Mouse (Mus musculus): Measurements from ENCODE around the gene Gla. TPM values are rescaled to one million over a fixed set of nuclear protein-coding genes. Genes with fewer than 3 reads are reported as not detected.
"Not testable (repeated sequence)": the region's sequence is repeated elsewhere in the genome, so short reads cannot be mapped to it uniquely, and the experiment has no call there.

Gla gene
- total and polyA plus RNA-seq, 3 experiments: 0.84 to 1.7 (median 1.7) TPM

GRCm38 (mm10) chrX:134547330-134547729, 53.6 kb downstream of the Gla start:
- Histone ChIP-seq H3K4me3 (no peak overlapping the region), H3K36me3 (ENCODE audit: control insufficient read depth, insufficient read depth, low read length) (no peaks in the 10 kb centered on the region), H3K79me2 (replicated peaks; ENCODE audit: control insufficient read depth, insufficient read depth, low read length) (no peaks in the 10 kb centered on the region), H3K27me3 (ENCODE audit: control insufficient read depth, insufficient read depth, low read length) (no peaks in the 10 kb centered on the region), H3K27ac (no peak overlapping the region), H3K9ac (ENCODE audit: low read depth, low read length) (no peak overlapping the region), H3K4me1 (ENCODE audit: control insufficient read depth, insufficient read depth, low read length) (no peaks in the 10 kb centered on the region)
- 73% methylated on average over 4 of the region's 4 CpGs for WGBS
- no peak for DNase-seq
- TF ChIP-seq EP300 (IDR thresholded peaks at IDR 0.05; ENCODE audit: insufficient read depth, low read depth, low read length): no peak
- no peak for TF ChIP-seq POLR2A (IDR thresholded peaks at IDR 0.05; ENCODE audit: insufficient read depth, low read depth, low read length)
- no peak for TF ChIP-seq CTCF (IDR thresholded peaks at IDR 0.05)
- intact Hi-C loops (cut with DNase I): no loop called here

- H3K27ac ChIP-seq: peak overlapping the region; percentile 92
- H3K4me3 ChIP-seq: peak overlapping the region; percentile 58
- H3K79me2 ChIP-seq (replicated peaks; ENCODE audit: control insufficient read depth, insufficient read depth, low read length): no peaks in the 10 kb centered on the region
- intact Hi-C loops (cut with DNase I): loop anchor here (5.0 kb wide), 2 partner anchors 45 to 235 kb away; partner anchors contain the start of genes Cenpi and Rpl36a
- H3K4me1 ChIP-seq (ENCODE audit: control insufficient read depth, insufficient read depth, low read length): no peaks in the 10 kb centered on the region
- TF ChIP-seq POLR2A (IDR thresholded peaks at IDR 0.05; ENCODE audit: insufficient read depth, low read depth, low read length) (no peak), CTCF (IDR thresholded peaks at IDR 0.05) (no peak), EP300 (IDR thresholded peaks at IDR 0.05; ENCODE audit: insufficient read depth, low read depth, low read length) (no peak)
- no peak overlapping the region for H3K9ac ChIP-seq (ENCODE audit: low read depth, low read length)
- WGBS: 19% methylated on average over 6 of the region's 6 CpGs
- DNase-seq: no peak
- no peaks in the 10 kb centered on the region for H3K27me3 ChIP-seq (ENCODE audit: control insufficient read depth, insufficient read depth, low read length)
- no peaks in the 10 kb centered on the region for H3K36me3 ChIP-seq (ENCODE audit: control insufficient read depth, insufficient read depth, low read length)
Measured at GRCm38 (mm10) chrX:134541955-134542308, 59.0 kb downstream of the Gla start.

GRCm38 (mm10) chrX:134541145-134541954, 59.6 kb downstream of the Gla start, which contains the start of gene Timm8a1:
Timm8a1 (minus strand) TSS chrX:134541865.
- H3K9ac ChIP-seq (ENCODE audit: low read depth, low read length): peak within 1 kb of the TSS; percentile 98
- no peak for TF ChIP-seq POLR2A (IDR thresholded peaks at IDR 0.05; ENCODE audit: insufficient read depth, low read depth, low read length)
- no peak for TF ChIP-seq CTCF (IDR thresholded peaks at IDR 0.05)
- TF ChIP-seq EP300 (IDR thresholded peaks at IDR 0.05; ENCODE audit: insufficient read depth, low read depth, low read length): no peak
- H3K4me3 ChIP-seq: peak within 1 kb of the TSS; percentile 58
- H3K79me2 ChIP-seq (replicated peaks; ENCODE audit: control insufficient read depth, insufficient read depth, low read length): no peaks in the 10 kb centered on the region
- intact Hi-C loops (cut with DNase I): loop anchor here (5.0 kb wide), 2 partner anchors 46 to 234 kb away; partner anchors contain the start of genes Cenpi and Rpl36a
- H3K4me1 ChIP-seq (ENCODE audit: control insufficient read depth, insufficient read depth, low read length): no peaks in the 10 kb centered on the region
- WGBS: 16% methylated on average over 60 of the region's 61 CpGs
- peak within 1 kb of the TSS; percentile 92 for H3K27ac ChIP-seq
- H3K27me3 ChIP-seq (ENCODE audit: control insufficient read depth, insufficient read depth, low read length): no peaks in the 10 kb centered on the region
- DNase-seq: peak; percentile 78 to 79
- no peaks in the 10 kb centered on the region for H3K36me3 ChIP-seq (ENCODE audit: control insufficient read depth, insufficient read depth, low read length)

- intact Hi-C loops (cut with DNase I): loop anchor here (5.0 kb wide), 2 partner anchors 47 to 233 kb away; partner anchors contain the start of genes Cenpi and Rpl36a
- Histone ChIP-seq H3K9ac (ENCODE audit: low read depth, low read length) (peak overlapping the region; percentile 77), H3K36me3 (ENCODE audit: control insufficient read depth, insufficient read depth, low read length) (no peaks in the 10 kb centered on the region), H3K4me3 (peak overlapping the region; percentile 58), H3K27ac (peak overlapping the region; percentile 92), H3K4me1 (ENCODE audit: control insufficient read depth, insufficient read depth, low read length) (no peaks in the 10 kb centered on the region), H3K79me2 (replicated peaks; ENCODE audit: control insufficient read depth, insufficient read depth, low read length) (no peaks in the 10 kb centered on the region), H3K27me3 (ENCODE audit: control insufficient read depth, insufficient read depth, low read length) (no peaks in the 10 kb centered on the region)
- WGBS: 21% methylated on average over 12 of the region's 12 CpGs
- TF ChIP-seq CTCF (IDR thresholded peaks at IDR 0.05) (no peak), EP300 (IDR thresholded peaks at IDR 0.05; ENCODE audit: insufficient read depth, low read depth, low read length) (no peak), POLR2A (IDR thresholded peaks at IDR 0.05; ENCODE audit: insufficient read depth, low read depth, low read length) (no peak)
- peak in 1 of 2 experiments; percentile 1 for DNase-seq
Measured at GRCm38 (mm10) chrX:134540414-134541135, 60.4 kb downstream of the Gla start.

- H3K4me3 ChIP-seq; H3K27me3 ChIP-seq (ENCODE audit: control insufficient read depth, insufficient read depth, low read length); DNase-seq; H3K79me2 ChIP-seq (replicated peaks; ENCODE audit: control insufficient read depth, insufficient read depth, low read length); H3K36me3 ChIP-seq (ENCODE audit: control insufficient read depth, insufficient read depth, low read length); H3K4me1 ChIP-seq (ENCODE audit: control insufficient read depth, insufficient read depth, low read length); H3K9ac ChIP-seq (ENCODE audit: low read depth, low read length); H3K27ac ChIP-seq: not testable (repeated sequence)
- intact Hi-C loops (cut with DNase I): loop anchor here (5.0 kb wide), 2 partner anchors 48 to 232 kb away; partner anchors contain the start of genes Cenpi and Rpl36a
- WGBS: 84% methylated on average over 10 of the region's 10 CpGs
- peak; percentile 62 for TF ChIP-seq CTCF (IDR thresholded peaks at IDR 0.05)
Measured at GRCm38 (mm10) chrX:134539795-134540194, 61.1 kb downstream of the Gla start.

Other genes with a start within 250 kb of the Gla start
- gene Drp2, start 196.6 kb downstream of the Gla start, total RNA-seq (2021): under 1 TPM; 0.10 to 0.36 TPM
- gene Drp2, start 196.6 kb downstream of the Gla start, polyA plus RNA-seq (2012; rRNA removed): 0.27 and 0.50 TPM in 2 replicates
- gene Taf7l, start 124.6 kb downstream of the Gla start, total RNA-seq (2021): not detected
- gene Taf7l, start 124.6 kb downstream of the Gla start, polyA plus RNA-seq (2012; rRNA removed): not detected in 2 replicates
- 10 to 100 TPM; 25.0 to 25.1 TPM for gene Timm8a1, start 59.3 kb downstream of the Gla start, total RNA-seq (2021)
- 2.5 and 9.8 TPM in 2 replicates for gene Timm8a1, start 59.3 kb downstream of the Gla start, polyA plus RNA-seq (2012; rRNA removed)
- under 1 TPM; 0.94 to 0.98 TPM for gene Btk, start 17.6 kb downstream of the Gla start, total RNA-seq (2021)
- 0.56 and 0.80 TPM in 2 replicates for gene Btk, start 17.6 kb downstream of the Gla start, polyA plus RNA-seq (2012; rRNA removed)
- gene Rpl36a, start 15.5 kb downstream of the Gla start, total RNA-seq (2021): 100 to 1,000 TPM in 1 of 2 experiments, 10 to 100 TPM in 1; 95.2 to 110 TPM
- gene Rpl36a, start 15.5 kb downstream of the Gla start, polyA plus RNA-seq (2012; rRNA removed): 96.5 and 124 TPM in 2 replicates
- gene Hnrnph2, start 54 bp upstream of the Gla start, total RNA-seq (2021): 10 to 100 TPM; 63.7 to 74.4 TPM
- 14.4 and 34.6 TPM in 2 replicates for gene Hnrnph2, start 54 bp upstream of the Gla start, polyA plus RNA-seq (2012; rRNA removed)
- 1 to 10 TPM; 8.1 to 9.2 TPM for gene Armcx4, start 85.4 kb upstream of the Gla start, total RNA-seq (2021)
- 1.0 and 1.8 TPM in 2 replicates for gene Armcx4, start 85.4 kb upstream of the Gla start, polyA plus RNA-seq (2012; rRNA removed)
- gene Armcx1, start 116.8 kb upstream of the Gla start, total RNA-seq (2021): 1 to 10 TPM; 4.2 to 4.5 TPM
- 2.1 and 3.9 TPM in 2 replicates for gene Armcx1, start 116.8 kb upstream of the Gla start, polyA plus RNA-seq (2012; rRNA removed)
- gene Armcx6, start 150.3 kb upstream of the Gla start, total RNA-seq (2021): 1 to 10 TPM in 1 of 2 experiments, under 1 TPM in 1; 0.84 to 1.1 TPM
- gene Armcx6, start 150.3 kb upstream of the Gla start, polyA plus RNA-seq (2012; rRNA removed): 0.50 and 0.61 TPM in 2 replicates
- 10 to 100 TPM; 16.6 to 17.1 TPM for gene Armcx3, start 155.5 kb upstream of the Gla start, total RNA-seq (2021)
- gene Armcx3, start 155.5 kb upstream of the Gla start, polyA plus RNA-seq (2012; rRNA removed): 6.8 and 11.1 TPM in 2 replicates
- gene Armcx2, start 208.1 kb upstream of the Gla start, total RNA-seq (2021): 1 to 10 TPM; 4.9 to 7.8 TPM
- gene Armcx2, start 208.1 kb upstream of the Gla start, polyA plus RNA-seq (2012; rRNA removed): 6.6 and 7.5 TPM in 2 replicates